Mouse (Mus musculus): ENCODE results near the gene Atxn2.

DNA sequence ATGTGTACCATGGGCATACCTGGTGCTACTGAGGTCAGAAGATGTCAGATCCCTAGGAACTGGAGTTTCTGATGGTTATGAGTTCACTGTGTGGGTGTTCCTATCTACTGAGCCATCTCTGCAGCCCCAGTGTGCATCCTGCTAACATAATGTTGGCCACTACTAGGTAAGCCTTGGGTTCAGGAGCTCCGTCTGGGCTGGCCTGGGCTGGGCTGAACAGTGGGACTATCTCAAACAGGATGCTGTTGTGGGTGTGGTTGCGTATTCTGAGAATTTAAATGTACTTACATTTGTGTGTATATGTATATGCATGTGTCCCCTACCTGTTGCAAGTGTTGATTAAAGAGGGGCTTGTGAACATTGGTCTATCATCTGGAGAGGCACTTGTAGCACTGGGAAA lies 38.5 kb downstream of the Atxn2 start:
- TF ChIP-seq CTCF (conservative IDR thresholded peaks at IDR 0.05; ENCODE audit: insufficient read depth, insufficient read length, low read depth, low read length) = no peak
- no peak for TF ChIP-seq POLR2A (IDR thresholded peaks at IDR 0.05; ENCODE audit: low read depth, low read length)

Measured in kidney, adult 2 months (tissue).